Mouse (Mus musculus) liver, embryonic 15.5 days (tissue): ENCODE measurements around the gene Thap12. TPM values are rescaled to one million over a fixed set of nuclear protein-coding genes. Genes with fewer than 3 reads are reported as not detected.

Experiments used
- ATAC-seq: fragments of 200-750 bp; cut with Nextera tagmentation; 2 replicates; pipeline ENCODE4 v1.8.0; 2017; ENCODE audit warnings: moderate number of reproducible peaks, mild to moderate bottlenecking, moderate library complexity; ENCODE audit not compliant: insufficient read depth
- H3K27ac ChIP-seq: fragments of 300-500 bp; sonication (generic); replicated peaks from 2 replicates; pipeline ENCODE4 v1.5.1; 2015; ENCODE audit warnings: mild to moderate bottlenecking, inconsistent platforms
- H3K27me3 ChIP-seq: fragments of 300-500 bp; sonication (generic); 2 replicates; pipeline ENCODE4 v1.6.1; 2015; ENCODE audit warnings: mild to moderate bottlenecking, inconsistent platforms
- H3K36me3 ChIP-seq: fragments of 300-500 bp; sonication (generic); replicated peaks from 2 replicates; pipeline ENCODE4 v1.6.1; 2015; ENCODE audit warnings: moderate library complexity, mild to moderate bottlenecking, inconsistent platforms
- H3K4me1 ChIP-seq: fragments of 300-500 bp; sonication (generic); replicated peaks from 2 replicates; pipeline ENCODE4 v1.6.1; 2015; ENCODE audit warnings: inconsistent platforms
- H3K4me2 ChIP-seq: fragments of 300-500 bp; sonication (generic); 2 replicates; pipeline ENCODE4 v1.6.1; 2015; ENCODE audit warnings: moderate library complexity, mild to moderate bottlenecking, inconsistent platforms
- H3K4me3 ChIP-seq: fragments of 300-500 bp; sonication (generic); replicated peaks from 2 replicates; pipeline ENCODE4 v1.5.1; 2015; ENCODE audit warnings: mild to moderate bottlenecking, inconsistent platforms
- H3K9ac ChIP-seq: fragments of 300-500 bp; sonication (generic); 2 replicates; pipeline ENCODE4 v1.6.1; 2015; ENCODE audit warnings: moderate library complexity, mild to moderate bottlenecking, inconsistent platforms
- H3K9me3 ChIP-seq: fragments of 300-500 bp; sonication (generic); replicated peaks from 2 replicates; pipeline ENCODE4 v1.6.1; 2016; ENCODE audit warnings: inconsistent platforms
- WGBS: fragments of 180-500 bp; shearing (Covaris S2); methylation state at CpG from one replicate; pipeline ENCODE4 v1.1.7; 2015; ENCODE audit warnings: mixed read lengths; ENCODE audit not compliant: insufficient replicate concordance; 5-methylcytosine and 5-hydroxymethylcytosine counted together
- polyA plus RNA-seq: library from polyadenylated mRNA; unstranded; fragments of >200 nt; fragmentation: Nextera tagmentation; extraction: Ambion mirVana; gene quantifications from 2 replicates; pipeline ENCODE4 v1.2.1, GENCODE M21; 2015

Gene Thap12
- polyA plus RNA-seq, 1 experiment from 2014 or later, result 12.5 TPM

DNA sequence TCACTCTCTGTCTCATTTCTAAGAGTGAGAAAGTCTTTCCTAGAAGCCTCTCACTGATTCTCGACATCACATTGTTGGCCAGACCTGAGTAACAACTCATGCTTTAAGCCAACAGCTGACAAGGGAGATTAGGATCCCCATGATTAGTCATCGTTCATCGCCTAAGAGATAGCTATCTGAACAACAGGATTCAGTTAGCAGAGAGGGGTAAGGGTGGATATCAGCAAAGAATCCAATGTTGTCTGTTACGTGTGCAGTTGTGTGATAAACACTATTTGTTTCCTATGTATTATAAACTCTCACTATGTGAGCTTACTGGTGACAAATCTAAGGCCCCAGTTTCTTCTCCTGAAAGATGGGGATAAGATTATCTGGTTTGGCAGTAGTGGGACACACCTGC lies 28.6 kb upstream of the Thap12 start:
- Histone ChIP-seq H3K9ac (no peak overlapping the region), H3K36me3 (no peaks in the 10 kb centered on the region), H3K27ac (no peak overlapping the region), H3K27me3 (no peaks in the 10 kb centered on the region), H3K4me1 (0 out of 2 replicates have a peak, but pooled peaks cover 5% of the 10 kb centered on the region), H3K9me3 (no peaks in the 10 kb centered on the region), H3K4me3 (no peak overlapping the region), H3K4me2 (no peak overlapping the region)
- WGBS, result 22% methylated on average over 4 of the region's 4 CpGs
- no peak for ATAC-seq

DNA sequence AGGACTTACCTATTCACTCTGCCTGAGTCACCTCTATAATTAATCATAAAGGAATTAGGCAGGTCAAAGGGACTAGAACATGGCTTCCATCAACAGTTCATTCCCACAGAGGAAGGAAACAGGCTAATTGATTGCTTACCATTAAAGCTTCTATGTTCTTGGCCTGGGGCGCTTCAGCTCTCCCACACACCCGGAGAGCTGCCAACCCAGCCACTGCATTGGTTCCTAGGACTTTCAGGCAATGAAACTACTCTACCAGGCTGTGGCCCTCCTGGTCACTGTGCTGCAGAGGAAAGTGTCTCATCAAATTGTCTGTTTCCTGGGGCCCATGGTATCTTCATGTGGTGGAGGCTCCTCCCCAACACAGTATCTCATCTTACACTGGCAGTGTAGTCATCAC lies 25.4 kb upstream of the Thap12 start:
- WGBS, result 79% methylated on average over 2 of the region's 2 CpGs
- no peak overlapping the region for H3K4me2 ChIP-seq
- no peak for ATAC-seq

DNA sequence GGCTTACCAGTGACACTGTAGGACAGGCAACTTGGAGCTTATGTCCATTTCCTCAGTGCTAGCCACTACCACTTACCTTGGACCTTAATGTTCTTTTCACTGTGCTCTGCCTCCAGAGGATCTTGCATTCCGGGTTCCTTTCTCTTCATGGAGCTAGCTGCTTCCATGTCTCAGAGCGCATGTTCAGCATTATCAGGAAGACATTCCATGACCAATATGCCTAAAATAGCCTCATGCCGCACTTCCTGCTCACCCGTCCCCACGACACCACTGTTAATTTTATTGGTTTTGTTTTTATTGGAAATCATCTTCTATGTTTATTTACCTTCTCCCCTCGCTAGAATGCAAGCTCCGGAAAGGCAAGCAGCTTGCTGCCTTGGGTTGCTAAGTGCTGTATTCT lies 24.5 kb upstream of the Thap12 start:
- ATAC-seq, result no peak
- no peak overlapping the region for H3K9ac ChIP-seq
- H3K27me3 ChIP-seq, result no peaks in the 10 kb centered on the region
- no peak overlapping the region for H3K27ac ChIP-seq
- H3K9me3 ChIP-seq, result no peaks in the 10 kb centered on the region
- no peak overlapping the region for H3K4me2 ChIP-seq
- no peak overlapping the region for H3K4me3 ChIP-seq
- H3K4me1 ChIP-seq, result no peaks in the 10 kb centered on the region
- no peaks in the 10 kb centered on the region for H3K36me3 ChIP-seq
- 50% methylated on average over 7 of the region's 7 CpGs for WGBS

More for the DNA sequence above, 25.4 kb upstream of the Thap12 start:
- H3K27ac ChIP-seq, result no peak overlapping the region
- no peaks in the 10 kb centered on the region for H3K36me3 ChIP-seq
- H3K9ac ChIP-seq, result no peak overlapping the region
- H3K27me3 ChIP-seq, result no peaks in the 10 kb centered on the region
- H3K4me3 ChIP-seq, result no peak overlapping the region
- no peaks in the 10 kb centered on the region for H3K9me3 ChIP-seq
- H3K4me1 ChIP-seq, result no peaks in the 10 kb centered on the region

DNA sequence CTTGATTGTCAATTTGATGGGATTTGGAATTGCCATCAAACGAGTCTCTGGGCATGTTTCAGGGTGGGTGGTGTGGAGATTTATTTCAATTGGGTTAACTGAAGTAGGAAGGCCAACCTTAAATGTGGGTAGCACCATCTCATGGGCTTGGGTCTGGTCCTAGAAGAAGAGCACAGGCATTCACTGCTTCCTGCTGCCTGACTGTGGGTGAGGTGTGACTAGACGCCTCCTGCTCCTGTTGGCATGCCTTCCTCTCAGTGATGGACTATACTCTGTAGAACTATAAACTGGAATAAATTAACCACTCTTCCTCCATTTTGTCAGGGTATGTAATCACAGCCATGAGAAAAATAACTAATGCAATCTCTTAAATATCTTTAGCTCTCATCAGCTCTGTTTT lies 22.2 kb upstream of the Thap12 start:
- H3K4me2 ChIP-seq, result no peak overlapping the region
- ATAC-seq, result no peak
- H3K27me3 ChIP-seq, result no peaks in the 10 kb centered on the region
- WGBS, result 50% methylated on average over 2 of the region's 2 CpGs
- H3K4me3 ChIP-seq, result no peak overlapping the region
- no peak overlapping the region for H3K9ac ChIP-seq
- H3K4me1 ChIP-seq, result no peaks in the 10 kb centered on the region
- H3K36me3 ChIP-seq, result no peaks in the 10 kb centered on the region
- H3K27ac ChIP-seq, result no peak overlapping the region
- H3K9me3 ChIP-seq, result no peaks in the 10 kb centered on the region

DNA sequence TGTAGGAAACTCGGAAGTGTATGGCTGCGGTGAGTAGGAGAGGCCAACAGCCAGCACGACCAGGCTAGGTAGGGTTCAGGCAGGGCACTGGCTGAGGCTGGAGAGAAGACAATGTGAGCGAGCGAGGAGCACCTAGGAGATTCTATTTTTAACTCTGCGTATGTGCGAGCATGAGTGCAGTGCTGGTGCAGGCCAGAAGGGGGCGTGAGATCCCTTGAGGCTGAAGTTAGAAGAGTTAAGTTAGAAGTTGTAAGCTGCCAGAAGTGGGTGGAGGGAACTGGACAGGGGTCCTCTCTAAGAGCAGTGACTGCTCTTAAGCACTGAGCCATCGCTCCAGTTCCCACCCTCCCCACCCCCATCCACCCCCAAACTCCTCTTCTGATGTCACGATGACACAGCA lies 20.1 kb upstream of the Thap12 start:
- Histone ChIP-seq H3K27ac (no peak overlapping the region), H3K4me2 (no peak overlapping the region), H3K4me1 (no peaks in the 10 kb centered on the region), H3K36me3 (no peaks in the 10 kb centered on the region), H3K9me3 (no peaks in the 10 kb centered on the region), H3K9ac (no peak overlapping the region), H3K27me3 (no peaks in the 10 kb centered on the region), H3K4me3 (no peak overlapping the region)
- WGBS, result 82% methylated on average over 10 of the region's 10 CpGs
- ATAC-seq, result no peak

DNA sequence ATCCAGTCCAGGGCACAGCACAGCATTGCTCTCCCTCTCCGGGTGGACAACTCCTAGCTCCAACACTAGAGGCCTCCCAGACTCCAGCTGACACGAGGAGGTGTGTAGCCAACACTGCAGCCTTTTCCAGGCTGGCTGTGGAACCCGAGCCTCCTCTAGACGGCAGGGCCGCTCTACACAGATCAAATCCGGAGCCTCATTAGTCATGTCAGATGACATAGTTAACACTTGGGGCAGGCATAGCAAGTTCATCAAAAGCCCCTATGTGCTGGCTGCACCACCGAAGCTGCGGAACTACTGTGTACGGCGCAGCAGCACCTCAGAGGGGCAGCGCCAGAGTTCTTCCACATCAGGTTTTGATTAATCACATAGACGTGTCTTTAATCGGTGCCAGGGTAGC lies 17.0 kb upstream of the Thap12 start:
- no peak for ATAC-seq
- WGBS, result 60% methylated on average over 13 of the region's 13 CpGs
- H3K9me3 ChIP-seq, result no peaks in the 10 kb centered on the region
- H3K9ac ChIP-seq, result no peak overlapping the region
- no peak overlapping the region for H3K4me2 ChIP-seq
- no peaks in the 10 kb centered on the region for H3K36me3 ChIP-seq
- H3K27ac ChIP-seq, result no peak overlapping the region
- H3K4me3 ChIP-seq, result no peak overlapping the region
- no peaks in the 10 kb centered on the region for H3K27me3 ChIP-seq
- peaks cover 3% of the 10 kb centered on the region; the same call in 1 of the 2 replicates for H3K4me1 ChIP-seq

DNA sequence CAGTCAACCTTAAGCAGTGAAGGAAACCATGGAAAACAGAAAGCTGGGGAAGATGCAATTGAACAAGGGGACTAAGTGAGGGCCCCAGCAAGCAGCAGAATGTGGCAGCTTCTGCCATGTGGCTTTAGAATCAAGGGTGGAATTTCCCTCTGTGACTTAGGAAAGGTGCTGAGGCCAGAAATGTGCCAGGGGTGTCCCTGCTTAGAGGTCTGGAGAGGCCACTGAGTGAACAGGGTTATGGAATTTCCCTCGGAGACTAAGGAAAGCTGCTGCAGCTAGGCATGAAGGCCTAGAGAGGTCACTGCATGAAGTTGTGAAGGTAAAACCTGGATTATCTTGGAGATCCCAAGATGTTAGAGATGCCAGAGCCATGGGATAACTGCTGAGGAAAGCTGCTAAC lies 12.8 kb upstream of the Thap12 start:
- ATAC-seq, result no peak
- no peaks in the 10 kb centered on the region for H3K9me3 ChIP-seq
- H3K4me2 ChIP-seq, result no peak overlapping the region
- no peak overlapping the region for H3K9ac ChIP-seq
- no peak overlapping the region for H3K4me3 ChIP-seq
- H3K4me1 ChIP-seq, result peaks cover 11% of the 10 kb centered on the region; the same call in 1 of the 2 replicates
- no peaks in the 10 kb centered on the region for H3K36me3 ChIP-seq
- H3K27me3 ChIP-seq, result no peaks in the 10 kb centered on the region
- H3K27ac ChIP-seq, result no peak overlapping the region
- WGBS, result 59% methylated on average over 1 of the region's 1 CpGs

DNA sequence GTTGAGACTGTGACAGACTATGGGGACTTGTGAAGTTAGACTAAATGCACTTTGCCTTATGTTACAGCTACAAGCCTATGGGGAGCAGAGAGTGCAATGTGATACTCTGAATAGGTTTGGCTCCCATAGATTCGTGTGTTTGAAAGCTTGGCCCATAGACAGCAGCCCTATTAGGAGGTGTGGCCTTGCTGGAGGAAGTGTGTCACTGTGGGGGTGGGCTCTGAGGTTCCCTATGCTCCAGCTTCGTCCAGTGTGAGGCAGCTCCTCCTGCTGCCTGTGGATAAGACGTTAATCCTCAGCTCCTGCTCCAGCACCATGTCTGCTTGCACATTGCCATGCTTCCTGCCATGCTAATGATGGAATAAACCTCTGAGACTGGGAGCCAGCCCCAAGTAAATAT lies 12.1 kb upstream of the Thap12 start:
- ATAC-seq, result no peak

DNA sequence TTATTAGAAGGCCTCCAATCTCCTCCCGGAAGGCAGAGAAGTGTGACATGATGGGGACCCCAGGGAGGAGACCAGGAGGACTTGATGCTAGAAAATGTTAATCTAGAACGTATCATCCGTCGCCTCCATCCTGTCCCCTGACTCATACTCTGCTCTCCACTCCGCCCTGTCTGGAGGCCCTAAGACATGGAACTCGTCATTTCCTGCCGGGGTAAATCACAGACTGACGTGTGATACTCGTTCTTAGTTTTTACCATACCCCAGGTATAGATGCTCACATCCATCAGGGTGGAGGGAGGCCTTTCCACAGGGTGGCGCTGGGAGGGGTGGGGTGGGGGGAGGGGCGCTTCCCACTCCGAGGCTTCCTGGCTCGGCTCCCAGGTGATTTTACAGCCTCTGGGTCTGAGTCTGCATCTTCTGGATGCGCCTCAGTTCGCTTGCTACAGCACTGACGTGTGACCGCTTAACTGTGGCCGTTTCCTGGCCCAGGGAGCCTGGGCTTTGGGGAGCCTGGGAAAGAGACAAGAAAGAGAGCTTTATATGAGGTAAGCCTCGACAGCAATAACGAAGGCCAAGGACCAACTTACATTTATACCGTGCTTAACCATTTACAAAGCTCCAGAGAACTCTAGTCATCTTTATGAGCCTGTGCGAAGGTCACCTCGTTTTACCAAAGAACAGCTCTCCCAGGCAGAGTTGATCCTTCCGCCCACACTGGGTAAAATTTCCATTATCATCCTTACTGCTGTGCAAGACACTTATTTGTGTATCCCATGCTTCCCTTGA lies 9.9 kb upstream of the Thap12 start:
- Histone ChIP-seq H3K27me3 (no peaks in the 10 kb centered on the region), H3K36me3 (no peaks in the 10 kb centered on the region), H3K4me3 (no peak overlapping the region), H3K9ac (no peak overlapping the region), H3K27ac (no peak overlapping the region), H3K4me2 (no peak overlapping the region), H3K4me1 (peaks cover 11% of the 10 kb centered on the region; the same call in 1 of the 2 replicates), H3K9me3 (no peaks in the 10 kb centered on the region)
- WGBS, result 52% methylated on average over 24 of the region's 24 CpGs
- no peak for ATAC-seq

More for the DNA sequence above, 12.1 kb upstream of the Thap12 start:
- Histone ChIP-seq H3K27me3 (no peaks in the 10 kb centered on the region), H3K9ac (no peak overlapping the region), H3K4me2 (no peak overlapping the region), H3K4me1 (peaks cover 11% of the 10 kb centered on the region; the same call in 1 of the 2 replicates), H3K9me3 (no peaks in the 10 kb centered on the region), H3K36me3 (no peaks in the 10 kb centered on the region), H3K4me3 (no peak overlapping the region), H3K27ac (no peak overlapping the region)
- 4% methylated on average over 3 of the region's 3 CpGs for whole genome bisulfite sequencing

DNA sequence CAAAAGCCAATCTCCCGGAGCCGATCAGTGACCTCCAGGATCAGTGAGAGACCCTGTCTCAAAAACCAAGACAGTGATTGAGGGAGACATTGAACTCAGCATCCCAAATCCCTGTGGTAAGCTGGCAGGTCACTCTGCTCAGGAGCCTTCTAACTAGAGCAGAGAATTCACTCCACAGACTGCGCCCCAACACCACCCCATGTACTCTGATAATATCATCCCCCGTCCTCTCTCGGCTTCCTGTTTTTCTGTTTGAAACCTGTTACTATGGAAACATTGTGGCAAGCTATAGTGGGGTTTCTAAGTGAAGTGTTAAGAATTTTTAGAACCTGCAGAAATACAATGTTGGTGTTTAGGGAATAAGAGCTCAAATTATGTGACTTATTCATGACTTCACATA lies 8.9 kb upstream of the Thap12 start:
- H3K9ac ChIP-seq, result no peak overlapping the region
- WGBS, result 35% methylated on average over 5 of the region's 5 CpGs

DNA sequence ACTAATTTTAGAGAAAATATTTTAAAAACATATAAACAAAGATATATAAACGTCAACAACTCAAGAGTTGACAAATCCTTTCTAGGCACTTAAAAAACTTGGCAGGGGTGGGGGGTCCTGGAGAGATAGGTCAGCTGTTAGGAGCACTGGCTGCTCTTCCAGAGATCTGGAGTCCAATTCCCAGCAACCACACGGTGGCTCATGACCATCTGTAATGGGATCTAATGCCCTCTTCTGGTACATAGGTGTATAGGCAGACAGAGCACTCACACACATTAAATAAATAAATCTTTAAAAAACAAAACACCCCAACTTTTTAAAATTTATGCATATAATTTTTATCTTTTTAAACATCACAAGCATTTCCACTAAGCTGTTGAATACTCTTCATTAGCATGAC lies 5.4 kb upstream of the Thap12 start:
- H3K27ac ChIP-seq, result no peak overlapping the region
- H3K27me3 ChIP-seq, result no peaks in the 10 kb centered on the region
- H3K4me2 ChIP-seq, result no peak overlapping the region
- no peak overlapping the region for H3K9ac ChIP-seq
- no peaks in the 10 kb centered on the region for H3K36me3 ChIP-seq
- H3K9me3 ChIP-seq, result no peaks in the 10 kb centered on the region
- H3K4me3 ChIP-seq, result no peak overlapping the region
- 17% methylated on average over 2 of the region's 2 CpGs for WGBS
- no peak for ATAC-seq
- peaks cover 21% of the 10 kb centered on the region for H3K4me1 ChIP-seq

More for the DNA sequence above, 8.9 kb upstream of the Thap12 start:
- no peaks in the 10 kb centered on the region for H3K9me3 ChIP-seq
- H3K36me3 ChIP-seq, result no peaks in the 10 kb centered on the region
- no peak overlapping the region for H3K4me2 ChIP-seq
- H3K27me3 ChIP-seq, result no peaks in the 10 kb centered on the region
- no peak for ATAC-seq
- no peak overlapping the region for H3K27ac ChIP-seq
- no peak overlapping the region for H3K4me3 ChIP-seq
- peaks cover 11% of the 10 kb centered on the region; the same call in 1 of the 2 replicates for H3K4me1 ChIP-seq

DNA sequence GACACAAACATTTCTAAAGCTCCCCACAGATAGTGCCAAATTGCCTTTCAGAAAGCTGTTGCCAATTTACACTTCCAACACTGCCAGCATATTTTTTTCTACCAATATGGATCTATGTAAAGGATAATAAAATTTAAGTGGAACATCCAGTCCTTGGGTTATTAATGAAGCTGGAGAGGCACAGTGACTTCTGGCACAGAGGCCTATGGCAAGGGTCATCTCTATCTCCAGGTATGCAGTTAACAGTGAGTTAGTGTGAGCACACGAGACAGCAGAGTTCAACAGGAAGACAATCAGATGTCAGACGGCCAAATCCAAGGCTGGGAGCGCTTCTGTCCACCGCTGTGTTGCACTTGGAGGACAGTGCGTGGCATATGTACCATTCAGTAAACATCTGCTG lies 4.9 kb upstream of the Thap12 start:
- Histone ChIP-seq H3K9me3 (no peaks in the 10 kb centered on the region), H3K4me1 (peaks cover 19% of the 10 kb centered on the region), H3K4me2 (no peak overlapping the region), H3K9ac (no peak overlapping the region), H3K4me3 (no peak overlapping the region), H3K27ac (no peak overlapping the region), H3K27me3 (no peaks in the 10 kb centered on the region), H3K36me3 (no peaks in the 10 kb centered on the region)
- 59% methylated on average over 5 of the region's 5 CpGs for WGBS
- no peak for ATAC-seq
